Mouse (Mus musculus) brain, embryonic 14.5 days (tissue): ENCODE measurements at regions not wholly inside any gene's neighbourhood (a gene's known extent, or its start where the extent isn't known, plus 50 kb on each side); places are given as distances from the start of the nearest gene placed in this dataset.

ENCODE experiments used
- CTCF ChIP-seq: fragments of 200-500 bp; IDR thresholded peaks from 2 replicates; pipeline ENCODE4 v1.5.1; 2012; ENCODE audit warnings: inconsistent platforms, mild to moderate bottlenecking, moderate library complexity, borderline replicate concordance; ENCODE audit not compliant: insufficient read depth, insufficient read length; ENCODE audit errors: extremely low read depth
- POLR2A ChIP-seq: fragments of 200-500 bp; IDR thresholded peaks from 2 replicates; pipeline ENCODE4 v1.6.1; 2012; ENCODE audit warnings: mild to moderate bottlenecking, inconsistent platforms, borderline replicate concordance; ENCODE audit not compliant: poor library complexity, insufficient read depth, insufficient read length, severe bottlenecking; ENCODE audit errors: extremely low read depth

DNA sequence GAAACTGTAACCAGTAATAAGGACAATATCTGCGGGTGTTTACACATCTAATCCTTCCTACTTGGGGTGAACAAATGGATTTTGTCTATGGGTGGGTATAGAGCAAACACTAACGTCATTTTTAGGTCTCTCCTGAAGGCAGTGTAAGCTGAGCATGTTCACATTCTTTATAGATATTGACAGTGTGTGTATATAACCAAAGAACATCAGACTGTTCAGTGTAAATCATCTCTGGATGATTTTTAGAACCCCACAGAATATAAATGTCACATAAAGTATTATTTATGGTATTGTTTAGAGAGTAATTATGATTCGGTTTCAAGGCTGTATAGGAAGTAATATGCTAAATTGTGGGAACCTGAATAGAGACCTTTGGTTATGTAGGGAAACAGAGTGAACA, 1021.2 kb upstream of the Cdh10 start:
- TF ChIP-seq CTCF, result no peak
- no peak for TF ChIP-seq POLR2A
